Mouse (Mus musculus) hindbrain, embryonic 16.5 days (tissue): ENCODE data around the gene H6pd. TPM values are rescaled to one million over a fixed set of nuclear protein-coding genes. Genes with fewer than 3 reads are reported as not detected.

Experiments used
- ATAC-seq: fragments of 200-750 bp; cut with Nextera tagmentation; 2 replicates; pipeline ENCODE4 v1.8.0; 2017; ENCODE audit warnings: moderate TSS enrichment, moderate library complexity
- H3K27ac ChIP-seq: fragments of 300-500 bp; sonication (generic); 2 replicates; pipeline ENCODE4 v1.5.1; 2014; ENCODE audit warnings: low read depth, mild to moderate bottlenecking, control low read depth, low read length, moderate library complexity
- H3K27me3 ChIP-seq: fragments of 300-500 bp; sonication (generic); replicated peaks from 2 replicates; pipeline ENCODE4 v1.6.1; 2014; ENCODE audit warnings: low read length; ENCODE audit not compliant: control insufficient read depth, insufficient read depth
- H3K36me3 ChIP-seq: fragments of 300-500 bp; sonication (generic); 2 replicates; pipeline ENCODE4 v1.6.1; 2014; ENCODE audit warnings: mild to moderate bottlenecking, low read length, moderate library complexity, mixed read lengths; ENCODE audit not compliant: control insufficient read depth, insufficient read depth
- H3K4me1 ChIP-seq: fragments of 300-500 bp; sonication (generic); 2 replicates; pipeline ENCODE4 v1.6.1; 2014; ENCODE audit warnings: low read depth, low read length; ENCODE audit not compliant: control insufficient read depth, insufficient read depth
- H3K4me2 ChIP-seq: fragments of 300-500 bp; sonication (generic); 2 replicates; pipeline ENCODE4 v1.6.1; 2014; ENCODE audit warnings: mild to moderate bottlenecking, low read length, control low read depth, moderate library complexity
- H3K4me3 ChIP-seq: fragments of 300-500 bp; sonication (generic); 2 replicates; pipeline ENCODE4 v1.5.1; 2014; ENCODE audit warnings: mild to moderate bottlenecking, low read length, control low read depth, moderate library complexity
- H3K9ac ChIP-seq: fragments of 300-500 bp; sonication (generic); 2 replicates; pipeline ENCODE4 v1.6.1; 2014; ENCODE audit warnings: low read depth, mild to moderate bottlenecking, control low read depth, low read length, moderate library complexity
- H3K9me3 ChIP-seq: fragments of 300-500 bp; sonication (generic); 2 replicates; pipeline ENCODE4 v1.6.1; 2014; ENCODE audit warnings: mild to moderate bottlenecking, low read length, moderate library complexity; ENCODE audit not compliant: control insufficient read depth
- WGBS: fragments of 180-500 bp; shearing (Covaris S2); extraction: QIAGEN DNeasy Blood & Tissue Kit; methylation state at CpG from one replicate; pipeline ENCODE4 v1.1.7; 2014; 5-methylcytosine and 5-hydroxymethylcytosine counted together
- polyA plus RNA-seq: library from polyadenylated mRNA; unstranded; fragments of >200 nt; fragmentation: Nextera tagmentation; extraction: Ambion mirVana; gene quantifications from 2 replicates; pipeline ENCODE4 v1.2.1, GENCODE M21; 2015

H6pd gene
- polyA plus RNA-seq, 1 experiment from 2014 or later: 2.9 TPM

DNA sequence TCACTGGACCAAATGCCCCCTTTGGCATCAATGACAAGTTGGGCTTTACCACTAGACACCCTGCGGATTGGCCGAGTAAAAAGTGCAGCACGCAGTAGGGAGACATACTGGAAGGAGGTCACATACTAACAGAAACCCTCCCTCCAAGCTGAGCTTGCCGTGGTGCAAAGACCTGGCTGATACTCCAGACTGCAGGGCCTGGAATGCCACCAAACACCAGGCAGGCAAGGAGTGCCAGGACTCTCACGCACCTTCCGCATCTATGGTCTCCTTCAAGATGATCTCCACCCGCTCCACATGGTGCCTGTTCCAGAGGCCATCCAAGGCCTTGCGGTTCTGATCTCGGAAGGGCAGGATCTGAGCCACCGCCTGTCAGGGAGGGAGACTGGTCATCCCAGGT lies 14.6 kb downstream of the H6pd start:
- Histone ChIP-seq H3K4me2 (no peak overlapping the region), H3K27me3 (no peaks in the 10 kb centered on the region), H3K36me3 (no peaks in the 10 kb centered on the region), H3K9ac (no peak overlapping the region), H3K27ac (no peak overlapping the region), H3K9me3 (no peaks in the 10 kb centered on the region), H3K4me1 (peaks cover 18% of the 10 kb centered on the region), H3K4me3 (no peak overlapping the region)
- ATAC-seq: no peak
- 92% methylated on average over 10 of the region's 10 CpGs for WGBS

DNA sequence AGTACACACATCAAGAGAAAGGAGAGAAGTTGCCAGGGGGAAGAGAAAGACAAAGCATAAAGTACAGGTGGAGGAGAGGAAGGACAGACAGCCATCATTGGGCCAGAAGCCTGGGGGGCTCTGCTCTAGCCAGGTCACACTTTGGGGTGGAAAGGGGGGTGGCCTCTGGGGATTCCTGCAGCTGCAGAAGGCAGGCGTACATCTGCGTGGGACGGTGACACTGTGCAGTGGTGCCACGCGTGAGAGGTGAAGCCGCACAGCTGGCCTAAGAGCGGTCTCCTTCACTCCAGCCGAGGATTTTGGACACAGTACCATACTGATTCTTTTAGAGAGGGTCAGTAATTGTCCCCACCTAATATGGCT lies 16.2 kb downstream of the H6pd start:
- WGBS: 96% methylated on average over 8 of the region's 8 CpGs
- Histone ChIP-seq H3K4me3 (no peak overlapping the region), H3K27ac (no peak overlapping the region), H3K4me1 (peaks cover 28% of the 10 kb centered on the region), H3K4me2 (no peak overlapping the region), H3K9me3 (no peaks in the 10 kb centered on the region), H3K36me3 (no peaks in the 10 kb centered on the region), H3K9ac (no peak overlapping the region), H3K27me3 (no peaks in the 10 kb centered on the region)
- ATAC-seq: no peak

DNA sequence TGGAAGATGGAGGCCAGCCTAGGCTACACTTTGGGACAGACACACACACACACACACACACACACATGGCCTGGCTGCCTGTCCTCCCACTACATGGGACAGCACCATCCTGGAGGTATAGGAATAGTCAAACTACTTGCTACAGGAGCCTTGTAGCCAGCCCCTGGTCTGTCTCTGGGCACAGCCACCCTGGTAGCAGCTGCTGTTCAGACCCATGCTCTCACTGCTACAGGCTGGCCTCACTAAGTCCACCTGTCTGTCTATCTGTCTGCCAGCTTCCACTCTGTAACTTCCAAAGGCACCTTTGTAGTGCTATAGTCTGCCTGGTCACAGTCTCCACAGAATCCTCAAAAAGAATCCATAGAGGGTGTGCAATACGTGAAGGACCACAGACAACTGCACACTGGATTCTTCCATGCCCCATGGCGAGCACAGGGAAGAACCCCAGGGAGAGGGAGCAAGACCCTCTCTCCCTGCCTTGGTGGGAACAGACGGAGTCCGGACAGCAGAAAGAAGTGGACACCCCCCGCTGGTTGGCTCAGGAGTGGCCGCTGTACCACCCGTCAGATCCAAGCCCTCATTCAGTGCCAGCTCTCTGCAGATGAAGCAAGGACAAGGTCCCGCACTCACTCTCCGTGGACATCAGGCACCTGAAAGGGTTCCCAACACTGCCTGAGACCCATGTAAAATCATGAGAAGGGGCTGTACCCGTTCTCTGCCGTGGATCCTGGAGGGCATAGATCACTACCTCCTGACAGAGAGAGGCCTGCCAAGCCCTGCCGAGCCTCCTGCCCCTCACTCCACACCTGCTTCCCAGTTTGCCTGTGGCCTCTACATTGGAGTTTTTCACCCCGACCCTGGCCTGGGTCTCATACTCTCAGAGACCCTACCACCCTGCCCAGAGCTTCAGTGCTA lies 16.8 kb downstream of the H6pd start:
- 74% methylated on average over 13 of the region's 13 CpGs for WGBS
- H3K36me3 ChIP-seq: no peaks in the 10 kb centered on the region
- H3K27ac ChIP-seq: no peak overlapping the region

DNA sequence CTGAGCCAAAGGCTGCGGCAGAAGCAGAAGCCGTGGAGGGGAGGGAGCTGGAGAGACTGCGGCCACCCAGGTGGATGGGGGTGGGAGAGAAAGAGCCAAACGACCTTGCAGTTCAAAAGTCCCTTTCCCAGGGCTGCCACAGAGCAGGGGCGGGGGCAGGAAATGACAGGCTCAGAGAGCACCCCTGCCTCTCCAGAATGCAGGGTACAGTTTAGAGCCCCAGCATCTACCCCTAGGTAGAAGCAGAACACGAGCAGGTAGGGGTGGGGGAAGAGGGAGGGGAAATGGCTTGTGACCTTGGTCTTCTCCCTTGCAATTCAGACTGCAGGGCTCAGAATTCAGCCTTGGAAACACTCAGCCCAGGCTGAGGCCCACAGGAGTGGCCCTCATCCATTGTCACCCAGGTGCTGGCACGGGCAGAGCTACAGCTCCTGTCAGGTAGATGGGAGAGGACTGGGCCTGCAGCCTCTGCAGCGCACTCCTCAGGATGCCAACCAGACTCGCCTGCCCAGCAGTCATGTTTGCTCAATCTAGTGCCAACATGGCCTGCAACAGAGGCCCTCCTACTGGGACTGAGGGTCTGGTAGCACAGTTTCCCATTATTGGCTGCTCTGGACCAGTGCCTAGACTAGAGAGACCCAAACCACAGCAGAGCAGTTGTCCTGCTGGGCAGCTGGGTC lies 17.7 kb downstream of the H6pd start:
- Histone ChIP-seq H3K27me3 (no peaks in the 10 kb centered on the region), H3K36me3 (no peaks in the 10 kb centered on the region), H3K4me2 (no peak overlapping the region), H3K4me3 (no peak overlapping the region), H3K27ac (peak overlapping the region; percentile 36; the same call in 1 of the 2 replicates), H3K4me1 (peaks cover 28% of the 10 kb centered on the region), H3K9me3 (no peaks in the 10 kb centered on the region), H3K9ac (peak overlapping the region; percentile 9; the same call in 1 of the 2 replicates)
- no peak for ATAC-seq
- WGBS: 28% methylated on average over 9 of the region's 9 CpGs

More for the DNA sequence above, 16.8 kb downstream of the H6pd start:
- Histone ChIP-seq H3K4me2 (no peak overlapping the region), H3K9me3 (no peaks in the 10 kb centered on the region), H3K27me3 (no peaks in the 10 kb centered on the region), H3K4me1 (peaks cover 28% of the 10 kb centered on the region), H3K9ac (no peak overlapping the region), H3K4me3 (no peak overlapping the region)
- no peak for ATAC-seq

DNA sequence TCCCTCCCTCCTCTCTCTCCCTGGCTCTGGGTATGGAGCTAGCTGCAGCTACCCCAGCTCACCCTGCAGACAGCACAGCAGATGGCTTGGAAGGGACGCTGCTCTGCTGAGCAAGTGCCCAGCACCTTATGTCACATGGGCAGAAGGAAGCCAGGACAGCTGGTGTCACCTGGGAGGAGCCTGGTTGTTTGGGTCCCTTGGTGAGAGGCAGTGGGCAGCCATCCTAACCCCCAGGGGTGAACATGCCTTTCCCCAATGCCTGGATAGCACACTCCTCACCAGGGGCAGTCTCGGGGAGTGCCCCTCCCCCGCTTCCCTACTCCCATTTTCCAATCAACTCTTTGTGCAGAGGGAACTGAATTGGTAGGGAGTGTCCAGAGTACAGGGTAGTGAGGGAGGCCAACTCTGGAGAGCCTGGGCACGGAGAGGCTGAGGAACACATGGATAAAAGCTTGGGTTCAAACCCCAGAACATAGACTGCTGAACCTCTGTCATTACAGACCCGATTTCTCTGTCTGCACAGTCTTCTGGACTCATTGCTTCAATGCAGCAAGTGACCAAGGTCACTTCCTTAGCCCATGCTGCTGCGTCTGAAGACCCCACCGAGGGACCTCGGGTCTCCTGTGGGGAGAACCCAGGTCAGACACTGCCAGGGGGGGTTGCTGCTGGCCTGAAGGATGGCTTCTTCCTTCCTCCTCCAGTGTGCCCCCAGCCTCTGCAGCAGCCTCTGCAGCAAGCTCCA lies 18.4 kb downstream of the H6pd start:
- H3K4me3 ChIP-seq: no peak overlapping the region
- WGBS: 7% methylated on average over 8 of the region's 8 CpGs
- H3K9ac ChIP-seq: peak overlapping the region; percentile 9; the same call in 1 of the 2 replicates
- no peaks in the 10 kb centered on the region for H3K27me3 ChIP-seq
- no peak overlapping the region for H3K4me2 ChIP-seq
- H3K9me3 ChIP-seq: no peaks in the 10 kb centered on the region
- peaks cover 28% of the 10 kb centered on the region for H3K4me1 ChIP-seq
- peak; percentile 64 for ATAC-seq
- H3K27ac ChIP-seq: peak overlapping the region; percentile 36; the same call in 1 of the 2 replicates
- no peaks in the 10 kb centered on the region for H3K36me3 ChIP-seq

DNA sequence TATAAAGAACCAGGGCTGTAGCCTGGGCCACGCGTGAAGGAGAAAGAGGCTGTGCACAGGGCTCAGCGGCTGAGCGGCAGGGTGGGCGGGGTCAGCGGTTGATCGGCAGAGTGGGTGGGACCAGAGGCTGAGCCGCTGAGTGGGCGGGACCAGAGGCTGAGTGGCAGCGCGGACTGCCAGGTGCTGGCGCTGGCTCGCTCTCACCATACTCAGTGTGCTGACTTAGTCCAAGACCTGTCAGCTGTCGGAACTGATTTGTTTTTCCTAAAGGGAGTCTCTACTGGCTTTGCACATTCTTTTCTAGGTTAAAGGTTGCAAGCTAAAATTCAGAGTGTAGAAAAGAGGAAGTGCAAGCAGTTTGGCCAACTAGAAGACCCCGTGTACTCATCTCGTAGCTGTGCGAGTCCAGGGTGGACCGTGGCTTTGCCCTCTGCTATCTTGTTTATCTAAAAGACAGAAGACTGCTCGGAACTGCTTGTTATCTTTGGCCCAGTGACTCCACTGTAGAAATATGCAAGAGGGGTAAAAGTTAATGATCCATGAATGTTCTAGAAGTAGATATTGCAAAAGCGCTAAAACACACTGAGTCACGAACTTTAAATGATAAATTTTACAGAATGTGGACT lies 19.8 kb downstream of the H6pd start:
- peak overlapping the region; percentile 48 for H3K4me2 ChIP-seq
- peak overlapping the region; percentile 24 for H3K27ac ChIP-seq
- no peaks in the 10 kb centered on the region for H3K27me3 ChIP-seq
- H3K9me3 ChIP-seq: no peaks in the 10 kb centered on the region
- H3K4me3 ChIP-seq: peak overlapping the region; percentile 22
- WGBS: 6% methylated on average over 21 of the region's 21 CpGs
- no peaks in the 10 kb centered on the region for H3K36me3 ChIP-seq
- peaks cover 28% of the 10 kb centered on the region for H3K4me1 ChIP-seq
- peak; percentile 92 for ATAC-seq
- H3K9ac ChIP-seq: peak overlapping the region; percentile 36

DNA sequence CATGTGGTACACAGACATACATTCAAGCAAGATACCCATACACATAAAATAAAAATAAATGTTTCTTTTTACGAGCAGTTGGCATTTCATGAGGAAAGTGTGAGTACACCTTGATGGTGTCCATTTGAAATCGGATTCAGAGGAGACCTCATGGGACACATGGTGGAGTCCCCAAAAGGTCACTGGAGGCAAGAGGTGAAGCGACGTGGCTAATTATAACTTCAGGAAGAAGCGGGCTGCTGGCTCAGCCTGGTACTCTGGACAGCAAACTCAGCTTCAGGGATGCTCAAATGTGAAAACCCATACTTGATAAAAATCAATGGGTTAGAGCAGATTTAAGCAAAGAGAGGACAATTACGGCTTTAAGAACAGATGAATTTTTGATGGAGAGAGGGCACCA lies 20.5 kb downstream of the H6pd start:
- Histone ChIP-seq H3K36me3 (no peaks in the 10 kb centered on the region; the same call in 1 of the 2 replicates), H3K4me1 (peaks cover 28% of the 10 kb centered on the region), H3K9ac (no peak overlapping the region), H3K4me2 (peak overlapping the region; percentile 48), H3K27ac (peak overlapping the region; percentile 24), H3K9me3 (no peaks in the 10 kb centered on the region), H3K4me3 (no peak overlapping the region), H3K27me3 (no peaks in the 10 kb centered on the region)
- no peak for ATAC-seq
- 65% methylated on average over 6 of the region's 6 CpGs for WGBS

DNA sequence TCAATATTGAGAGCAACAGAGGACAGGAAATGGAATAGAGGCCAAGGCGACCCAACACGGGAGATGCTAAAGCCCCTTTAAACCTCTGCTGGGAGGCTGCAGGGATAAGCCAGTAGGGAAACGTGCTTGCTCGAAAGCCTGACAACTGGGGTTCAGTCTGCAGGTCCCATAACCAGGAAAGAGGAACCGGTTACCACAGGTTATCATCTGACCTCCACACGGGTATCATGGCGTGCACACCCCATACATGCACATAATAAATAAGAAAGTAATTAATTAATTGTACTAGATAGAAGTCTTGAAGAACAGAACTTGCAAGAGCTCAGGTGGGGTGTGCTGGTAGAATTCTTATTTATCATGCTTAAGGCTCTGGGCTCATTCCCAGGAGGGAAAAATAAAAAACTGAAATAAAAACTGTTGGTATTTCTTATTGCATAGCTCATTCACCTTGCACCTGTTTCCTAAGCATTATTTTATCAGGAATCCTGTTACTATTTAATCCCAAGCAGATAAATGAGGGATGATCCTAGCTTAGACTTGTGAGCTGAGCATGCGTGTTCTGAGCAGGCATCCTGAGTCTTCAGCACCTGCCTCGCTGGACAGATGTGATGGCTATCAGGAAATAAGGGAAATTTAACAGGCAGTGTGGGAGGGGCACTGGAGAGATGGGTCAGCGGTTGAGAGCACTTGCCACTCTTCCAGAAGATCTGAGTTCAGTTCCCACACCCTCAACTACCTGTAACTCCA lies 22.0 kb downstream of the H6pd start:
- Histone ChIP-seq H3K27ac (no peak overlapping the region), H3K9ac (no peak overlapping the region), H3K9me3 (no peaks in the 10 kb centered on the region), H3K27me3 (no peaks in the 10 kb centered on the region), H3K4me3 (no peak overlapping the region), H3K4me1 (peaks cover 28% of the 10 kb centered on the region), H3K36me3 (peaks cover under 1% of the 10 kb centered on the region), H3K4me2 (no peak overlapping the region)
- WGBS: 87% methylated on average over 10 of the region's 10 CpGs
- ATAC-seq: no peak
